Mouse (Mus musculus): ENCODE measurements around the gene Mad2l2.

DNA sequence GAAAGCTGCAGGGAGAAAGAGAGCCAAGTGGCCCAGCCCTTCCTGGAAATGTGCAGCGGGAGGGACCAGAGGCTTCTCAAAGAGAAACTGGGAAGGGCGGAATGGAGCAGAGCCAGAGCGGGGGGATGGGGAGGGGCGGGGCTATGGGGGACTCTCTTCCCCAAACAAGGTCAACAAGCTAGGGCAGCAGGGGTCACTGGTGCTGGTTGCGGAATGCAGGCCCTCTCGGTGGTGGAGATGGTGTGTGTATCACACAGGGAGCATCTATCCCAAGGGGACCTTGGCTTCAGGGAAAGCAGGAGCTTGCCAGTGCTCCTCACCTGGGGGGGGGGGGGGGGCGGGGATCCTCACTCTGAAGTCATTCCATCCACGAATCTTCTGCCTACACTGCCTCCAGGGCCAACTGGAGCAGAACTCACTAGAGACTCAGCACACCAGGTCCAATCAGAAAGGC, 45.9 kb upstream of the Mad2l2 start:
- TF ChIP-seq EP300 (IDR thresholded peaks at IDR 0.05; ENCODE audit: low read depth) (0 out of 2 replicates have a peak, but pooled peaks have one; percentile 13), CTCF (IDR thresholded peaks at IDR 0.05; ENCODE audit: low read depth) (no peak)

Measured in liver, postnatal 0 days (tissue).